Mouse (Mus musculus) CH12.LX (cell line): Measurements from ENCODE around the gene Adam22.

Experiments used
- CTCF ChIP-seq, 2 experiments: IDR thresholded peaks in 1 of 2; conservative IDR thresholded peaks in 1 of 2; 2 replicates each; pipeline ENCODE4 v1.5.1; 2011 to 2012; ENCODE audit warnings: low read depth in 2 of 2, low read length in 2 of 2, improper control_type of control experiment in 1 of 2, inconsistent platforms in 1 of 2, mild to moderate bottlenecking in 1 of 2, moderate library complexity in 1 of 2
- EP300 ChIP-seq: IDR thresholded peaks from 2 replicates; pipeline ENCODE4 v1.6.1; 2011; ENCODE audit warnings: low read length, improper control_type of control experiment
- POLR2A ChIP-seq: IDR thresholded peaks from 2 replicates; pipeline ENCODE4 v1.6.1; 2011; ENCODE audit warnings: low read depth, mild to moderate bottlenecking, improper control_type of control experiment, low read length
- ZKSCAN1 ChIP-seq: IDR thresholded peaks from 2 replicates; pipeline ENCODE4 v1.6.1; 2012; ENCODE audit warnings: low read depth, inconsistent platforms, low read length, improper control_type of control experiment, borderline replicate concordance
- ZNF384 ChIP-seq: IDR thresholded peaks from 2 replicates; pipeline ENCODE4 v1.6.1; 2012; ENCODE audit warnings: low read depth, low read length, improper control_type of control experiment, inconsistent platforms

DNA sequence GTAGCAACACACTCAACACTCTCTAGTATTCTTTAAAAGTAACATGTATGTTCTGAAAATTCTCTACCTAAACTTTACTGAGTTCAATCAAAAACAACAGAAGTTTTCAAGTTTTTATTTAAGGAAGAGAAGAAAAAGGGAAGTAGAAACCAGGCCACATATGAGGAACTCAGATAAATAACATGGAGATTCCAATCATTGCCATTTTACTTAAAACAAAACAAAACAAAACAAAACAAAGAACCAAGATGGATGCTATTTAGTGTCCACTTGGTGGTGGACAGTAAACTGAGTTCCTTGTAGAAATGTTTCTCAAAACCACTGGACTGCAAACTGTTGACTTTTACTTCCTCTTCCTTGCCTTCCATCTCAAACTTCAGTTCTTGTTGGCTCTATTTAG lies 21.6 kb downstream of the Adam22 start:
- TF ChIP-seq ZKSCAN1 (no peak), EP300 (peak; percentile 30; the same call in 1 of the 2 replicates), POLR2A (no peak), CTCF (conservative IDR thresholded peaks at IDR 0.05 in 1 of 2, IDR thresholded peaks at IDR 0.05 in 1 of 2; ENCODE audit: low read depth in 2 of 2, low read length in 2 of 2) (no peak), ZNF384 (no peak)
